Mouse (Mus musculus) olfactory bulb, adult 2 months (tissue): ENCODE results near the gene Hist1h4b. TPM values are rescaled to one million over a fixed set of nuclear protein-coding genes. Genes with fewer than 3 reads are reported as not detected.

Experiments used
- H3K27ac ChIP-seq: fragments of 200-500 bp; 2 replicates; pipeline ENCODE4 v1.5.1; 2012; ENCODE audit warnings: low read depth, low read length; ENCODE audit not compliant: insufficient read depth
- H3K4me1 ChIP-seq: fragments of 200-500 bp; 2 replicates; pipeline ENCODE4 v1.6.1; 2012; ENCODE audit warnings: low read length; ENCODE audit not compliant: control insufficient read depth, insufficient read depth
- H3K4me3 ChIP-seq: fragments of 200-500 bp; 2 replicates; pipeline ENCODE4 v1.5.1; 2012; ENCODE audit warnings: mild to moderate bottlenecking, low read depth, low read length, moderate library complexity; ENCODE audit not compliant: insufficient read depth
- CTCF ChIP-seq: fragments of 200-500 bp; IDR thresholded peaks from 2 replicates; pipeline ENCODE4 v1.5.1; 2012; ENCODE audit warnings: low read depth, mild to moderate bottlenecking, low read length, moderate library complexity; ENCODE audit not compliant: insufficient read depth
- POLR2A ChIP-seq: fragments of 200-500 bp; IDR thresholded peaks from 2 replicates; pipeline ENCODE4 v1.6.1; 2012; ENCODE audit warnings: mild to moderate bottlenecking, low read depth, low read length, moderate library complexity; ENCODE audit not compliant: insufficient read depth
- WGBS: fragments of 180-500 bp; shearing (Covaris S2); methylation state at CpG from one replicate; pipeline ENCODE4 v1.1.7; 2018; 5-methylcytosine and 5-hydroxymethylcytosine counted together
- polyA plus RNA-seq: library from polyadenylated mRNA; stranded (reverse); fragments of >200 nt; gene quantifications from 2 replicates; pipeline ENCODE4 v1.2.4, GENCODE M21; 2012; ENCODE audit warnings: low replicate concordance; ENCODE audit not compliant: missing spikeins, insufficient read depth, insufficient read length

The Hist1h4b gene
- polyA plus RNA-seq, 1 experiment: not detected

GRCm38 (mm10) chr13:23724239-23724638 is 32.6 kb upstream of the Hist1h4b start:
- no peak overlapping the region for H3K4me3 ChIP-seq
- no peak overlapping the region for H3K27ac ChIP-seq
- no peaks in the 10 kb centered on the region for H3K4me1 ChIP-seq
- WGBS: 89% methylated on average over 4 of the region's 4 CpGs
- TF ChIP-seq POLR2A: no peak
- no peak for TF ChIP-seq CTCF

- Histone ChIP-seq H3K4me3 (no peak overlapping the region), H3K4me1 (no peaks in the 10 kb centered on the region), H3K27ac (no peak overlapping the region)
- 59% methylated on average over 1 of the region's 1 CpGs for WGBS
- TF ChIP-seq CTCF (no peak), POLR2A (no peak)
Measured at GRCm38 (mm10) chr13:23725213-23725612, 31.6 kb upstream of the Hist1h4b start.

GRCm38 (mm10) chr13:23728472-23729191 is 28.2 kb upstream of the Hist1h4b start:
- Histone ChIP-seq H3K4me1 (no peaks in the 10 kb centered on the region), H3K4me3 (no peak overlapping the region), H3K27ac (no peak overlapping the region)
- no peak for TF ChIP-seq CTCF
- 83% methylated on average over 18 of the region's 18 CpGs for WGBS

GRCm38 (mm10) chr13:23729192-23729525 is 27.7 kb upstream of the Hist1h4b start:
- Histone ChIP-seq H3K27ac (no peak overlapping the region), H3K4me1 (no peaks in the 10 kb centered on the region), H3K4me3 (no peak overlapping the region)
- 71% methylated on average over 9 of the region's 9 CpGs for WGBS
- TF ChIP-seq CTCF (no peak), POLR2A (no peak)

- Histone ChIP-seq H3K27ac (no peak overlapping the region), H3K4me3 (no peak overlapping the region), H3K4me1 (no peaks in the 10 kb centered on the region)
- 95% methylated on average over 5 of the region's 5 CpGs for WGBS
- TF ChIP-seq CTCF (no peak), POLR2A (no peak)
Measured at GRCm38 (mm10) chr13:23729706-23730105, 27.1 kb upstream of the Hist1h4b start.

- 57% methylated on average over 8 of the region's 8 CpGs for WGBS
- H3K4me3 ChIP-seq: no peak overlapping the region
- H3K4me1 ChIP-seq: no peaks in the 10 kb centered on the region
- TF ChIP-seq POLR2A (no peak), CTCF (no peak)
- no peak overlapping the region for H3K27ac ChIP-seq
Measured at GRCm38 (mm10) chr13:23730479-23730878, 26.3 kb upstream of the Hist1h4b start.

- no peak for TF ChIP-seq POLR2A
- TF ChIP-seq CTCF: no peak
- Histone ChIP-seq H3K4me1 (no peaks in the 10 kb centered on the region), H3K27ac (no peak overlapping the region), H3K4me3 (no peak overlapping the region)
- WGBS: 20% methylated on average over 8 of the region's 8 CpGs
Measured at GRCm38 (mm10) chr13:23732156-23732804, 24.5 kb upstream of the Hist1h4b start.

- WGBS: 91% methylated on average over 5 of the region's 5 CpGs
- H3K4me3 ChIP-seq: no peak overlapping the region
- TF ChIP-seq POLR2A (no peak), CTCF (no peak)
- no peaks in the 10 kb centered on the region for H3K4me1 ChIP-seq
- no peak overlapping the region for H3K27ac ChIP-seq
Measured at GRCm38 (mm10) chr13:23737091-23737490, 19.7 kb upstream of the Hist1h4b start.

- no peak for TF ChIP-seq POLR2A
- WGBS: 21% methylated on average over 4 of the region's 4 CpGs
- H3K4me3 ChIP-seq: no peak overlapping the region
- H3K4me1 ChIP-seq: no peaks in the 10 kb centered on the region
- H3K27ac ChIP-seq: peak overlapping the region; percentile 91
Measured at GRCm38 (mm10) chr13:23738041-23738440, 18.8 kb upstream of the Hist1h4b start.
